Mouse (Mus musculus): ENCODE measurements around the gene Cacnb4. TPM values are rescaled to one million over a fixed set of nuclear protein-coding genes. Genes with fewer than 3 reads are reported as not detected.

The Cacnb4 gene
- polyA plus RNA-seq, 1 experiment from 2014 or later, result 0.34 TPM

DNA sequence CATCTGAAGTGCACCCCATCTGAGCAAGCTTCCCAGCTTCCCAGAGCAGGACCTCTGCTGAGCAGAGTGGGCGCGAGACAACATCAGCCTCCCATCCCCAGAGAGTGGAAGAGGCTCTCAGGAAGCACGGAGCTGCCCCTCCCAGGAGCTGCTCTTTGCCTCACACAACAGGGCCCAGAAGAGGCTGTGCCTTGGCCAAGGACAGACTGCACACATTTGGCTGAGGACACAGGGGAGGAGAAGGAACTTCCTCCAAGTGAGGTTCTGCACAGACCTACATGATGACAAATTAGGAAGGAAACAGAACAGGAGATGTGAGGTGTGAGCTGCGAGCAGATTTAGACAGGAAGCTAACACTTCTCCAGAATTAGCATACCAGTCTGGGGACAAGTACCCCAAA lies 38.4 kb downstream of the Cacnb4 start:
- Histone ChIP-seq H3K4me3 (ENCODE audit: low read length) (no peak overlapping the region), H3K36me3 (ENCODE audit: control insufficient read depth, insufficient read depth) (no peaks in the 10 kb centered on the region), H3K27ac (ENCODE audit: low read length) (no peak overlapping the region), H3K9ac (ENCODE audit: low read length) (no peak overlapping the region), H3K9me3 (replicated peaks; ENCODE audit: control insufficient read depth, low read length) (no peaks in the 10 kb centered on the region), H3K4me2 (ENCODE audit: low read depth, low read length) (no peak overlapping the region), H3K4me1 (ENCODE audit: control insufficient read depth, insufficient read depth, low read length) (no peaks in the 10 kb centered on the region), H3K27me3 (ENCODE audit: control insufficient read depth, insufficient read depth, low read length) (no peaks in the 10 kb centered on the region; the same call in none of the 2 replicates)
- WGBS, result 32% methylated on average over 4 of the region's 4 CpGs
- ATAC-seq (replicated peaks; ENCODE audit: extremely low read depth, insufficient read depth, low FRiP score), result no peak

DNA sequence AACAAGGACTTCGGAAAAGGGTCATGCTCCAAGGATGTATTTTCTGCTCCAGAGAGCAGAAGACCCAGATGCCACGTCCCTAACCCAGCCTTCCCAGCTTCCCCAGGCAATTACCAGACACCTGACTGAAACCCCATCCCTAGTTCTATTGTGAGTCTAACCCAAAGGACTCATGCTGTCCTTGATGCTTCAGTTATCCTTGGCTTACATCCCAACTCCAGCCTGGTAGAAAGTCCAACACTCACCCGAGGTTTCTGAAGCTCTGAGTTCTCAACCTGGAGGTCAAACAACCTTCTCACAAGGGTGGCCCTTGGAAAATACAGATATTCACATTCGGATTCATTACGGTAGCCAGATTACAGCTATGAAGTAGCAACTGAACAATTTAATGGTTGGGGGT lies 40.6 kb downstream of the Cacnb4 start:
- H3K27ac ChIP-seq (ENCODE audit: low read length), result no peak overlapping the region
- H3K9me3 ChIP-seq (replicated peaks; ENCODE audit: control insufficient read depth, low read length), result no peaks in the 10 kb centered on the region
- H3K27me3 ChIP-seq (ENCODE audit: control insufficient read depth, insufficient read depth, low read length), result no peaks in the 10 kb centered on the region; the same call in none of the 2 replicates
- H3K4me1 ChIP-seq (ENCODE audit: control insufficient read depth, insufficient read depth, low read length), result no peaks in the 10 kb centered on the region
- no peaks in the 10 kb centered on the region for H3K36me3 ChIP-seq (ENCODE audit: control insufficient read depth, insufficient read depth)
- H3K4me3 ChIP-seq (ENCODE audit: low read length), result no peak overlapping the region
- no peak overlapping the region for H3K4me2 ChIP-seq (ENCODE audit: low read depth, low read length)
- no peak for ATAC-seq (replicated peaks; ENCODE audit: extremely low read depth, insufficient read depth, low FRiP score)
- 57% methylated on average over 5 of the region's 5 CpGs for WGBS
- H3K9ac ChIP-seq (ENCODE audit: low read length), result no peak overlapping the region

DNA sequence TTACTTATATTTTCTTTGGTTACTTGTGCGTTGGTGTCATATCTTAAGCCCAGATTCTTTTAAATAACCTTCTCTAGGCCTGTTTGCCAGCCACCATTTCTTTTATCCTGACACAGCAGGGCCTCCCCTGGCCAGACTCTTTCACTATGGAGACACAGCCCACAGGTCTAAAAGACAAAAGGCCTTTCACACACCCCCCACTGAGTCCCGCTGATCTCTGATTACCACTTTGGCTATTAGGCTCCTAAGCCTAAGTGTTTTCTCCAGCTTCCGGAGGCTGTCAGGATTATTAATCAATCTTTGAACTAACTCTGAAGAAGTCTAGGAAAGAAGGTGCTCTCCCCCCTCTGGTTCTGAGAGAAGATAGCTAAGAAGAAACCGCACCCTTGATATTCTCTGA lies 41.3 kb downstream of the Cacnb4 start:
- Histone ChIP-seq H3K9ac (ENCODE audit: low read length) (no peak overlapping the region), H3K4me2 (ENCODE audit: low read depth, low read length) (no peak overlapping the region), H3K9me3 (replicated peaks; ENCODE audit: control insufficient read depth, low read length) (no peaks in the 10 kb centered on the region), H3K36me3 (ENCODE audit: control insufficient read depth, insufficient read depth) (no peaks in the 10 kb centered on the region), H3K27me3 (ENCODE audit: control insufficient read depth, insufficient read depth, low read length) (no peaks in the 10 kb centered on the region; the same call in none of the 2 replicates), H3K4me3 (ENCODE audit: low read length) (no peak overlapping the region), H3K27ac (ENCODE audit: low read length) (no peak overlapping the region), H3K4me1 (ENCODE audit: control insufficient read depth, insufficient read depth, low read length) (no peaks in the 10 kb centered on the region)
- no peak for ATAC-seq (replicated peaks; ENCODE audit: extremely low read depth, insufficient read depth, low FRiP score)
- 39% methylated on average over 4 of the region's 4 CpGs for WGBS

DNA sequence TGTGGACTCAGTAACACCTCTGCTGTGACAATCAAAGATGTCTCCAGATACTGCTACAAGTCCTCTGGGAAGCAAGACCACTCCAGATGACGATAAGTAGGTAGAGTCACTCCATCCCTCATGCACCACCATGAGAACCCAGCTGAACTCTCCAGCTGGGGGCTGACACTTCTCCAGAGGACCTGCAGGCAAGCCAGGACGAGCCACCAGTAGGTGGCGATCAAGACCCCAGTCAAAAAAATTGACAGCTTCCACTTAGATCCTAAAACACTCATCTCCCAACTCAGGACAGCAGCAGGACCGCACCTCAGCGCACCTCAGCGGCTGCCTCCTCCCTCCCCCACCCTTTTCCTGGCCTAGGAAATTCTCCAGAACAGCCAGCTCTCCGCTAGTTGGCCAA lies 43.8 kb downstream of the Cacnb4 start:
- ATAC-seq (replicated peaks; ENCODE audit: extremely low read depth, insufficient read depth, low FRiP score), result no peak
- H3K27me3 ChIP-seq (ENCODE audit: control insufficient read depth, insufficient read depth, low read length), result no peaks in the 10 kb centered on the region; the same call in none of the 2 replicates
- H3K4me2 ChIP-seq (ENCODE audit: low read depth, low read length), result no peak overlapping the region
- H3K4me3 ChIP-seq (ENCODE audit: low read length), result no peak overlapping the region
- no peaks in the 10 kb centered on the region for H3K36me3 ChIP-seq (ENCODE audit: control insufficient read depth, insufficient read depth)
- WGBS, result 6% methylated on average over 7 of the region's 7 CpGs
- no peak overlapping the region for H3K9ac ChIP-seq (ENCODE audit: low read length)
- H3K27ac ChIP-seq (ENCODE audit: low read length), result no peak overlapping the region
- H3K9me3 ChIP-seq (replicated peaks; ENCODE audit: control insufficient read depth, low read length), result no peaks in the 10 kb centered on the region
- H3K4me1 ChIP-seq (ENCODE audit: control insufficient read depth, insufficient read depth, low read length), result no peaks in the 10 kb centered on the region

DNA sequence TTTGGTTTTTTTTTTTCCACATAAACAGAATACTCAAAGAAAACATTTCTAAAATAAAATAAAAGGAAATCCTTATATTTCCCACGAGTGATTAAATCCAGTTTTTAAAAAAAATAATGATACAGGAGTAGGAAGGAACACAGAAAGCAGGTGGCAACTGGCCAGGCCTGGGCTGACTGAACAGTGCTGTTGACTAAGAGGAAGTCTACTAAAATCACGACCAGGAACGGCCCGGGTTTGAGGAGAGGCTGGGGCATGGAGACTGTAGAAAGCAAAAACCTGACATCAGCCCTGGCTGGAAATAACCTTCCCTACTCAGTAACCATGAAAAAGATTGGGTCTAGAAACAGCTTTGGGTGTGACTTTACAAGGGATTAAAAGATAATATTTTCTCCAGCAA lies 48.4 kb downstream of the Cacnb4 start:
- Histone ChIP-seq H3K9me3 (replicated peaks; ENCODE audit: control insufficient read depth, low read length) (no peaks in the 10 kb centered on the region), H3K4me1 (ENCODE audit: control insufficient read depth, insufficient read depth, low read length) (peaks cover 13% of the 10 kb centered on the region), H3K9ac (ENCODE audit: low read length) (no peak overlapping the region), H3K27ac (ENCODE audit: low read length) (no peak overlapping the region), H3K4me3 (ENCODE audit: low read length) (no peak overlapping the region), H3K27me3 (ENCODE audit: control insufficient read depth, insufficient read depth, low read length) (no peaks in the 10 kb centered on the region), H3K4me2 (ENCODE audit: low read depth, low read length) (no peak overlapping the region), H3K36me3 (ENCODE audit: control insufficient read depth, insufficient read depth) (no peaks in the 10 kb centered on the region)
- 56% methylated on average over 4 of the region's 4 CpGs for WGBS
- ATAC-seq (replicated peaks; ENCODE audit: extremely low read depth, insufficient read depth, low FRiP score), result no peak

DNA sequence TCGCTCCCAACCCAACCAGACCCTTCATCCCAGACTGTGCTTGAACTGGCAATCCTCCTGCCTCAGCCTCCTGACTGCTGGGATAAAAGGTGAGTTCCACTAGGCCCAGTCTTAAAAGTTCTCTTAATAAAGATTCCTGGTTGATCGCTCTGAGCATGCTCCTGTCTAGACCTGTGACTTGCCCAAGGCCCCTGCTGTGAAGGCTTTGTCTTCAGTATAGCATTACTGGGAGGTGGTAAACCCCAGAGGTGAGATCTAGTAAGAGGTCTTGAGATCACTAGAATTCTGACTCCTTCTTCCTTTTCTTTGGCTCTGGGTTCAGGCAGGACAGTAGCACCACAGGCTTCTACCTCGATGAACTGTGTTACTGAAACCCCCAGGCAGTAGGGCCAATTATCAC lies 50.4 kb downstream of the Cacnb4 start:
- Histone ChIP-seq H3K9me3 (replicated peaks; ENCODE audit: control insufficient read depth, low read length) (no peaks in the 10 kb centered on the region), H3K27ac (ENCODE audit: low read length) (no peak overlapping the region), H3K4me3 (ENCODE audit: low read length) (no peak overlapping the region), H3K36me3 (ENCODE audit: control insufficient read depth, insufficient read depth) (no peaks in the 10 kb centered on the region), H3K4me2 (ENCODE audit: low read depth, low read length) (no peak overlapping the region), H3K9ac (ENCODE audit: low read length) (no peak overlapping the region), H3K4me1 (ENCODE audit: control insufficient read depth, insufficient read depth, low read length) (peaks cover 16% of the 10 kb centered on the region), H3K27me3 (ENCODE audit: control insufficient read depth, insufficient read depth, low read length) (no peaks in the 10 kb centered on the region)
- 83% methylated on average over 3 of the region's 3 CpGs for WGBS
- ATAC-seq (replicated peaks; ENCODE audit: extremely low read depth, insufficient read depth, low FRiP score), result no peak

DNA sequence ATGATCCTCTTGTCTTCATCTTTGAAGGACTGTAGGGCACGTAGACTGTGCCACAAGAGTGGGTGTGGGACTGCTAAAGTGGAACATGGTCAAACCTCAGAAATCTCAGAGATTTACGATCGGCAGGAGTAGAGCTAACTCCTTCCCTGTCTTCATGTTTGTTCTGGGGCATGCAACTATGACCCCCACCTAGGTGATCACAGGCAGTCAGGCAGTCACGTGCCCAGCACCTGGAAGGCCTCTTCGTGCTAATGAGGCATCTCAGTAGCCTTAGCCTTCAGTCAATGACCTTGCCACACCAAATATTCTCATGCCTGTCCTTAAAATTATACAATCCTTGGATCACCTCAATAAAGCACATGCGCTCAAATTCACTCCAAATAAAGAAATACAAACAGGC lies 50.9 kb downstream of the Cacnb4 start:
- no peaks in the 10 kb centered on the region for H3K9me3 ChIP-seq (replicated peaks; ENCODE audit: control insufficient read depth, low read length)
- no peak overlapping the region for H3K9ac ChIP-seq (ENCODE audit: low read length)
- H3K36me3 ChIP-seq (ENCODE audit: control insufficient read depth, insufficient read depth), result no peaks in the 10 kb centered on the region
- peaks cover 16% of the 10 kb centered on the region for H3K4me1 ChIP-seq (ENCODE audit: control insufficient read depth, insufficient read depth, low read length)
- ATAC-seq (replicated peaks; ENCODE audit: extremely low read depth, insufficient read depth, low FRiP score), result no peak
- no peak overlapping the region for H3K4me3 ChIP-seq (ENCODE audit: low read length)
- 88% methylated on average over 6 of the region's 6 CpGs for WGBS
- no peak overlapping the region for H3K27ac ChIP-seq (ENCODE audit: low read length)
- no peak overlapping the region for H3K4me2 ChIP-seq (ENCODE audit: low read depth, low read length)
- no peaks in the 10 kb centered on the region for H3K27me3 ChIP-seq (ENCODE audit: control insufficient read depth, insufficient read depth, low read length)

DNA sequence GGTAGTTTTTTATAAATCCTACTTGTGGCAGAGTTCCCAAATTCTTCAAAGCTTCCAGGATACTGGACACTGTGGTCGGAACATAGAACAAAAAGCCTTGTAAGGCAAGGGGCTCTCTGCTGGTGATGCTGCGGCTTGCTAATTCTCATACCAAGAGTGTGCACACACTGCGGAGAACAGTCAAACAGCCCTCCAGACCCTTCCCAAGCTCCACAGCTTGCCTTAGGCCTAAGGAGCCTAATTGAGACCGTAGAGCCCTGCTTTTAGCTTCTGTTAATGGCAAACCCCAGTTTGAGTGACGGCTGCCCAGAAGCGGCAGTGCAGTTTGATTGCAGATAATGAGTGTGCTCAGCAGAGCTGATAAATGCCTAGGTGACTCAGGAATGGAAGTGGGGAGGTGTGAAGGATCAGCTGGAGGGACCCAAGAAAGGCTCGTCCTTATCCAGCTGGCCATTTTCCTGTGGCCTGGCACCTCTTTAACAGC lies 52.7 kb downstream of the Cacnb4 start:
- peak; percentile 1; the same call in 1 of the 2 replicates for ATAC-seq (replicated peaks; ENCODE audit: extremely low read depth, insufficient read depth, low FRiP score)
- no peak overlapping the region for H3K4me3 ChIP-seq (ENCODE audit: low read length)
- peaks cover 21% of the 10 kb centered on the region for H3K4me1 ChIP-seq (ENCODE audit: control insufficient read depth, insufficient read depth, low read length)
- H3K9me3 ChIP-seq (replicated peaks; ENCODE audit: control insufficient read depth, low read length), result no peaks in the 10 kb centered on the region
- H3K27me3 ChIP-seq (ENCODE audit: control insufficient read depth, insufficient read depth, low read length), result no peaks in the 10 kb centered on the region
- 40% methylated on average over 7 of the region's 7 CpGs for WGBS
- no peak overlapping the region for H3K4me2 ChIP-seq (ENCODE audit: low read depth, low read length)
- H3K9ac ChIP-seq (ENCODE audit: low read length), result peak overlapping the region; percentile 5; the same call in 1 of the 2 replicates
- H3K27ac ChIP-seq (ENCODE audit: low read length), result peak overlapping the region; percentile 81
- no peaks in the 10 kb centered on the region for H3K36me3 ChIP-seq (ENCODE audit: control insufficient read depth, insufficient read depth)

DNA sequence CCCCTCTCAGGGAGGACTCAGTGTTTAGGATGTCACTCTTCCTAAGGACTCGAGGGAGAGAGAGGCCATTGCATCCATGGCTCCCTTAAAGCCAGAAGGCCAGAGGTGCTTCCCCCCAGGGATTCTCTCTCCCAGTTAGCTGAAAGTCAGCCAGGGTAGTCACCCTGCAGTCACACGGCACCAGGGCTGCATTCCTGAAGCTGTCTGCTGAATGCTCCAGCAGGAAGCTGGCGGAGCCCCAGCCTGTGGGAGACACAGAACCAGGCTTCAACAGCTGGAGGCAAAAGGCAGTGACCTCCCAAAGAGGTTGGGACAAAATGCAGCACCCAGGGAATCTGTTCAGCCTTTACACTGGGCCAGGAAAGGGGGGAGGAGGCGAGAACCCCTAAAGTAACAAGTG lies 53.2 kb downstream of the Cacnb4 start:
- Histone ChIP-seq H3K4me1 (ENCODE audit: control insufficient read depth, insufficient read depth, low read length) (peaks cover 26% of the 10 kb centered on the region), H3K4me2 (ENCODE audit: low read depth, low read length) (no peak overlapping the region), H3K4me3 (ENCODE audit: low read length) (no peak overlapping the region), H3K36me3 (ENCODE audit: control insufficient read depth, insufficient read depth) (no peaks in the 10 kb centered on the region), H3K9me3 (replicated peaks; ENCODE audit: control insufficient read depth, low read length) (no peaks in the 10 kb centered on the region), H3K27me3 (ENCODE audit: control insufficient read depth, insufficient read depth, low read length) (no peaks in the 10 kb centered on the region), H3K27ac (ENCODE audit: low read length) (peak overlapping the region; percentile 81), H3K9ac (ENCODE audit: low read length) (0 out of 2 replicates have a peak overlapping the region, but pooled peaks have one; percentile 25)
- 25% methylated on average over 4 of the region's 4 CpGs for WGBS
- peak; percentile 90 for ATAC-seq (replicated peaks; ENCODE audit: extremely low read depth, insufficient read depth, low FRiP score)

All from heart, embryonic 16.5 days (tissue).